Comparison of ENCODE assay signal across 12 mouse cellular contexts in the genomic region with DNA sequence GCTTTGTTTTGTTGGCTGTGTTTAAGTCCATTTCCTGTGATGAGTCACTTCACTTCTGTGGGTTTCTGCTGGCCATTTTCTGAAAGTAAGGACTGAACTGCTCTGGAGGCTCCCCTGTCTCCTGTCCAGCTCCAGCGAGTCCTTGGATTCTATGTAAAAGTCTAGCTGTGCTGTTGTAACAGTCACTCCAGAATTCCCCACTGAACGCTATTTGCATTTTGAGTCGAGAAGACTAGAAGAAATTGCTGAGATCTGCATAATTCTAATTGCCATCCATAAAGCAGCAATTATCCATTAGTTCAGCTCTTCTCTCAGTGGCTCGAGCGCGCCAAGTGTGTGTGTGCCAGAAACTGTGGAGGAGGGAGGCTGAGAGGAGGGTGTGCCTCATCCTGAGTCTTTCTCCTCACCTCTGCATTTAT. TPM values are rescaled to one million over a fixed set of nuclear protein-coding genes. Genes with fewer than 3 reads are reported as not detected.
A peak's percentile ranks its signal among the peaks of the same experiment; 100 is the strongest.
DNase-seq lines count a peak whose midpoint lies in the region; ATAC-seq lines count a peak whose summit lies in the region.
"Had no signal": no experiment of that assay in that cellular context is flagged by ENCODE, and none has a peak within 500 bp of the region (broad histone marks: within the 10 kb centered on the region; RNA-seq: fewer than 3 reads in every experiment).

No protein-coding gene starts in this region.

- no peaks in the 10 kb centered on the region for H3K27me3 ChIP-seq in hindbrain, embryonic 13.5 days
- no peaks in the 10 kb centered on the region for H3K27me3 ChIP-seq in hindbrain, embryonic 11.5 days (ENCODE audit: control insufficient read depth, insufficient read depth, low read length)
- H3K27me3 ChIP-seq in hindbrain, embryonic 14.5 days (ENCODE audit: control insufficient read depth, insufficient read depth, low read length): no peaks in the 10 kb centered on the region
- H3K27me3 ChIP-seq: kidney, embryonic 15.5 days; liver, embryonic 15.5 days had no signal

- H3K9ac ChIP-seq in hindbrain, embryonic 13.5 days: no peak overlapping the region
- H3K9ac ChIP-seq in hindbrain, embryonic 11.5 days (ENCODE audit: low read depth, low read length): no peak overlapping the region
- H3K9ac ChIP-seq in hindbrain, embryonic 14.5 days: no peak overlapping the region
- H3K9ac ChIP-seq: kidney, embryonic 15.5 days; liver, embryonic 15.5 days had no signal

- 54% methylated on average over 6 of the region's 6 CpGs for WGBS in hindbrain, embryonic 13.5 days
- WGBS in hindbrain, embryonic 11.5 days: 74% methylated on average over 6 of the region's 6 CpGs
- 40% methylated on average over 6 of the region's 6 CpGs for WGBS in hindbrain, embryonic 14.5 days

- no peak overlapping the region for H3K4me2 ChIP-seq in hindbrain, embryonic 13.5 days
- no peak overlapping the region for H3K4me2 ChIP-seq in hindbrain, embryonic 11.5 days (replicated peaks; ENCODE audit: low read depth, low read length)
- H3K4me2 ChIP-seq in hindbrain, embryonic 14.5 days (replicated peaks): no peak overlapping the region
- H3K4me2 ChIP-seq: kidney, embryonic 15.5 days; liver, embryonic 15.5 days had no signal

- 0 out of 2 replicates have a peak overlapping the region, but pooled peaks have one; percentile 35 for H3K27ac ChIP-seq in hindbrain, embryonic 13.5 days
- no peak overlapping the region for H3K27ac ChIP-seq in hindbrain, embryonic 11.5 days (ENCODE audit: low read depth, low read length)
- H3K27ac ChIP-seq in hindbrain, embryonic 14.5 days: no peak overlapping the region
- H3K27ac ChIP-seq: kidney, embryonic 15.5 days; left cerebral cortex, adult 2 months; liver, embryonic 15.5 days had no signal

- H3K9me3 ChIP-seq in hindbrain, embryonic 13.5 days: no peaks in the 10 kb centered on the region
- no peaks in the 10 kb centered on the region for H3K9me3 ChIP-seq in hindbrain, embryonic 11.5 days (ENCODE audit: control insufficient read depth, low read length)
- no peaks in the 10 kb centered on the region for H3K9me3 ChIP-seq in hindbrain, embryonic 14.5 days (ENCODE audit: control insufficient read depth, low read length)
- H3K9me3 ChIP-seq: kidney, embryonic 15.5 days; liver, embryonic 15.5 days had no signal

- peak; percentile 81 for ATAC-seq in hindbrain, embryonic 13.5 days (ENCODE audit: low FRiP score)
- no peak for ATAC-seq in hindbrain, embryonic 11.5 days (ENCODE audit: low FRiP score)
- ATAC-seq in hindbrain, embryonic 14.5 days (ENCODE audit: low FRiP score): no peak; the same call in 1 of the 2 replicates

- H3K36me3 ChIP-seq in hindbrain, embryonic 13.5 days: no peaks in the 10 kb centered on the region
- no peaks in the 10 kb centered on the region for H3K36me3 ChIP-seq in hindbrain, embryonic 11.5 days (ENCODE audit: control insufficient read depth, insufficient read depth, low read length)
- H3K36me3 ChIP-seq in hindbrain, embryonic 14.5 days (replicated peaks; ENCODE audit: control insufficient read depth, insufficient read depth): no peaks in the 10 kb centered on the region
- H3K36me3 ChIP-seq: kidney, embryonic 15.5 days; liver, embryonic 15.5 days had no signal

- H3K4me3 ChIP-seq in hindbrain, embryonic 13.5 days: no peak overlapping the region
- no peak overlapping the region for H3K4me3 ChIP-seq in hindbrain, embryonic 11.5 days (ENCODE audit: low read depth, low read length)
- H3K4me3 ChIP-seq in hindbrain, embryonic 14.5 days (replicated peaks; ENCODE audit: low read length): no peak overlapping the region
- H3K4me3 ChIP-seq: kidney, embryonic 15.5 days; left cerebral cortex, adult 2 months; liver, embryonic 15.5 days had no signal

- H3K4me1 ChIP-seq in hindbrain, embryonic 13.5 days (replicated peaks): peaks cover 8% of the 10 kb centered on the region; the same call in 1 of the 2 replicates
- H3K4me1 ChIP-seq in hindbrain, embryonic 11.5 days (replicated peaks; ENCODE audit: control insufficient read depth, insufficient read depth, low read length): no peaks in the 10 kb centered on the region
- H3K4me1 ChIP-seq in hindbrain, embryonic 14.5 days (replicated peaks; ENCODE audit: control insufficient read depth, insufficient read depth, low read length): no peaks in the 10 kb centered on the region
- H3K4me1 ChIP-seq: kidney, embryonic 15.5 days; liver, embryonic 15.5 days had no signal

- no peak for DNase-seq in hindbrain, embryonic 11.5 days (ENCODE audit: low spot score)
- peak; percentile 43 to 45 for DNase-seq in right cerebral cortex, postnatal 10 days (ENCODE audit: low spot score in 2 of 2)
- no peak for DNase-seq in right cerebral cortex, postnatal 14 days
- DNase-seq in hindbrain, embryonic 14.5 days (ENCODE audit: low spot score): peak; percentile 60
- no peak for DNase-seq in adrenal gland, adult 2 months
- no peak for DNase-seq in embryo, embryonic 10 days (ENCODE audit: low spot score)
- DNase-seq: embryo, embryonic 11 days had no signal

RNA-seq across cellular contexts. Expression of a gene that starts 57.0 kb away (rescaled TPM):
- polyA plus RNA-seq in hindbrain, embryonic 13.5 days (2015; fragmentation: Nextera tagmentation; extraction: Ambion mirVana): 2.9 and 3.2 TPM in 2 replicates
- 3.1 and 3.6 TPM in 2 replicates for polyA plus RNA-seq in hindbrain, embryonic 11.5 days (2014; fragmentation: Nextera tagmentation; extraction: Ambion mirVana)
- polyA plus RNA-seq in hindbrain, embryonic 14.5 days (2014; fragmentation: Nextera tagmentation; extraction: Ambion mirVana): 2.3 and 3.7 TPM in 2 replicates
- under 1 TPM; 0.35 to 0.55 TPM for total RNA-seq in adrenal gland, adult 2 months (2021)
- 0.08 TPM in 2 replicates for polyA plus RNA-seq in adrenal gland, adult 2 months (2012; rRNA removed)
- total RNA-seq: MEL had no signal

Comparison
In these comparisons a context has a peak if more than half of its experiments do, and no peak if none do; other contexts are left out.
1. DNase-seq: peak in right cerebral cortex, postnatal 10 days (2 of 2) and hindbrain, embryonic 14.5 days (single experiment); none in hindbrain, embryonic 11.5 days (single experiment), right cerebral cortex, postnatal 14 days (single experiment), adrenal gland, adult 2 months (single experiment) and embryo, embryonic 10 days (single experiment).